Mouse (Mus musculus): ENCODE measurements around the gene Lrrc59. TPM values are rescaled to one million over a fixed set of nuclear protein-coding genes. Genes with fewer than 3 reads are reported as not detected.
"Not testable (repeated sequence)": the region's sequence is repeated elsewhere in the genome, so short reads cannot be mapped to it uniquely, and the experiment has no call there.

Gene Lrrc59
- total RNA-seq, 2 experiments from 2014 or later = 31.3 to 31.4 TPM

GRCm38 (mm10) chr11:94687178-94687577, 57.6 kb downstream of the Lrrc59 start:
- DNase-seq = no peak
- intact Hi-C loops (cut with DNase I) = no loop called here

- DNase-seq; intact Hi-C loops (cut with DNase I): not testable (repeated sequence)
Observed at GRCm38 (mm10) chr11:94692502-94692901, 62.9 kb downstream of the Lrrc59 start.

Other genes with a start within 250 kb of the Lrrc59 start
- under 1 TPM; 0.47 to 0.48 TPM for gene Abcc3, start 236.8 kb upstream of the Lrrc59 start, total RNA-seq (2021)
- 1 to 10 TPM; 2.0 to 3.0 TPM for gene Cacna1g, start 155.6 kb upstream of the Lrrc59 start, total RNA-seq (2021)
- gene Spata20, start 143.6 kb upstream of the Lrrc59 start, total RNA-seq (2021) = not detected
- gene Epn3, start 129.8 kb upstream of the Lrrc59 start, total RNA-seq (2021) = under 1 TPM; 0.12 to 0.31 TPM
- gene Mycbpap, start 108.0 kb upstream of the Lrrc59 start, total RNA-seq (2021) = not detected
- gene Rsad1, start 80.5 kb upstream of the Lrrc59 start, total RNA-seq (2021) = 1 to 10 TPM; 3.3 to 3.9 TPM
- 10 to 100 TPM; 14.7 to 16.3 TPM for gene Chad, start 64.7 kb upstream of the Lrrc59 start, total RNA-seq (2021)
- 1 to 10 TPM; 2.1 to 3.1 TPM for gene Acsf2, start 27.9 kb upstream of the Lrrc59 start, total RNA-seq (2021)
- 10 to 100 TPM; 45.0 to 50.1 TPM for gene Mrpl27, start 24.0 kb downstream of the Lrrc59 start, total RNA-seq (2021)
- gene Eme1, start 24.2 kb downstream of the Lrrc59 start, total RNA-seq (2021) = under 1 TPM in 1 of 2 experiments, not detected in 1; 0.26 TPM
- 1 to 10 TPM; 3.2 to 4.5 TPM for gene Xylt2, start 47.7 kb downstream of the Lrrc59 start, total RNA-seq (2021)
- not detected for gene Gm11541, start 74.7 kb downstream of the Lrrc59 start, total RNA-seq (2021)
- under 1 TPM; 0.77 to 0.79 TPM for gene Cdc34b, start 112.0 kb downstream of the Lrrc59 start, total RNA-seq (2021)
- not detected for gene Tmem92, start 152.9 kb downstream of the Lrrc59 start, total RNA-seq (2021)